Mouse (Mus musculus): ENCODE data around the gene Per3. TPM values are rescaled to one million over a fixed set of nuclear protein-coding genes. Genes with fewer than 3 reads are reported as not detected.

Gene Per3
- polyA plus RNA-seq, 1 experiment from 2014 or later: 4.3 TPM

GRCm38 (mm10) chr4:150965555-150965951 lies 78.9 kb downstream of the Per3 start:
- no peak overlapping the region for H3K4me3 ChIP-seq
- no peaks in the 10 kb centered on the region for H3K9me3 ChIP-seq
- H3K36me3 ChIP-seq: no peaks in the 10 kb centered on the region
- no peak overlapping the region for H3K27ac ChIP-seq
- DNase-seq (ENCODE audit: low spot score): no peak
- 72% methylated on average over 11 of the region's 11 CpGs for WGBS
- H3K27me3 ChIP-seq (ENCODE audit: insufficient read depth, poor library complexity, severe bottlenecking): no peaks in the 10 kb centered on the region
- peaks cover 4% of the 10 kb centered on the region; the same call in 1 of the 2 replicates for H3K4me1 ChIP-seq (replicated peaks)

GRCm38 (mm10) chr4:150964635-150965554 lies 79.6 kb downstream of the Per3 start:
- H3K9me3 ChIP-seq: no peaks in the 10 kb centered on the region
- H3K27ac ChIP-seq: no peak overlapping the region
- peaks cover 4% of the 10 kb centered on the region; the same call in 1 of the 2 replicates for H3K4me1 ChIP-seq (replicated peaks)
- H3K36me3 ChIP-seq: no peaks in the 10 kb centered on the region
- peak overlapping the region; percentile 40 for H3K4me3 ChIP-seq
- H3K27me3 ChIP-seq (ENCODE audit: insufficient read depth, poor library complexity, severe bottlenecking): no peaks in the 10 kb centered on the region
- WGBS: 18% methylated on average over 25 of the region's 25 CpGs
- DNase-seq (ENCODE audit: low spot score): peak; percentile 84

DNA sequence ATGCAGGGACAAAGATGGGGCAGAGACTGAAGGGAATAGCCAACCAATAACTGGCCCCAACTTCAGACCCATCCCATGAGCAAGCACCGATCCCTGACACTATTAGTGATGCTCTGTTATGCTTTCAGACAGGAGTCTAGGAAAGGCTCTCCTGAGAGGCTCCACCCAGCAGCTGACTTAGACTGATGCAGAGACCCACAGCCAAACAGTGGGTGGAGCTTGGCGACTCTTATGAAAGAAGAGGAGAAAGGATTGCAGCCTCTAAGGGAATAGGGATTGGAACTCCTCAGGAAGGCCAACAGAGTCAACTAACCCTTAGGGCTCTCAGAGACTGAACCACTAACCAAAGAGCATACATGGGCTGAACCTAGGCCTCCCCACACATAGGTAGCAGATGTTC lies 80.8 kb downstream of the Per3 start:
- WGBS: 72% methylated on average over 2 of the region's 2 CpGs
- Histone ChIP-seq H3K4me3 (no peak overlapping the region), H3K9me3 (no peaks in the 10 kb centered on the region), H3K36me3 (no peaks in the 10 kb centered on the region), H3K4me1 (replicated peaks) (peaks cover 4% of the 10 kb centered on the region; the same call in 1 of the 2 replicates), H3K27ac (no peak overlapping the region), H3K27me3 (ENCODE audit: insufficient read depth, poor library complexity, severe bottlenecking) (no peaks in the 10 kb centered on the region)
- no peak for DNase-seq (ENCODE audit: low spot score)

DNA sequence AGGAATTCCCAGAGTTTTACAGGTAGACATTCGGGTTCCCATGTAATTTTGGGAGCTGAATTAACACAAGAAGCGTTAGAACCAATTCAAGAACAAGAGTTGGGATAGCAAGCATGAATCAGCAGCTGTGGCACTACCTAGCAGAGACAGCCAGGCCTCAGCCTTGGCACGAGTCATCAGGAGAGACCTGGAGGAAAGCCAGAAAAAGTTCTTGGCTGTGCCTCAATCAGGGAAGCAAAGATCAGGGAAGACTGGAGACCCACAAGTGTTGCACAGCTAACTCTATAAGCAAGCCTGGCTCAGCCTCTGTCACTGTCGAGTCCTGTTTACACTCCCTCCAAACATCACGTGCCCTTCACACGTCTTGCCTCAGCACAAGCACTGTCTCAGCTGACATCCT lies 82.2 kb downstream of the Per3 start:
- DNase-seq (ENCODE audit: low spot score): no peak
- Histone ChIP-seq H3K4me1 (replicated peaks) (peaks cover 4% of the 10 kb centered on the region; the same call in 1 of the 2 replicates), H3K9me3 (no peaks in the 10 kb centered on the region), H3K27ac (no peak overlapping the region), H3K27me3 (ENCODE audit: insufficient read depth, poor library complexity, severe bottlenecking) (no peaks in the 10 kb centered on the region), H3K36me3 (no peaks in the 10 kb centered on the region), H3K4me3 (no peak overlapping the region)
- 78% methylated on average over 6 of the region's 6 CpGs for whole genome bisulfite sequencing

- WGBS: 82% methylated on average over 7 of the region's 7 CpGs
- no peak overlapping the region for H3K4me3 ChIP-seq
- H3K9me3 ChIP-seq: no peaks in the 10 kb centered on the region
- no peaks in the 10 kb centered on the region for H3K4me1 ChIP-seq (replicated peaks)
- no peak for DNase-seq (ENCODE audit: low spot score)
- H3K27ac ChIP-seq: no peak overlapping the region
- no peaks in the 10 kb centered on the region for H3K36me3 ChIP-seq
- H3K27me3 ChIP-seq (ENCODE audit: insufficient read depth, poor library complexity, severe bottlenecking): no peaks in the 10 kb centered on the region
Measured at GRCm38 (mm10) chr4:150958536-150958935, 85.9 kb downstream of the Per3 start.

GRCm38 (mm10) chr4:150957106-150957458 lies 87.4 kb downstream of the Per3 start:
- Histone ChIP-seq H3K4me3 (no peak overlapping the region), H3K27me3 (ENCODE audit: insufficient read depth, poor library complexity, severe bottlenecking) (no peaks in the 10 kb centered on the region), H3K9me3 (no peaks in the 10 kb centered on the region), H3K27ac (no peak overlapping the region), H3K4me1 (replicated peaks) (no peaks in the 10 kb centered on the region), H3K36me3 (no peaks in the 10 kb centered on the region)
- 82% methylated on average over 1 of the region's 1 CpGs for WGBS
- no peak for DNase-seq (ENCODE audit: low spot score)

DNA sequence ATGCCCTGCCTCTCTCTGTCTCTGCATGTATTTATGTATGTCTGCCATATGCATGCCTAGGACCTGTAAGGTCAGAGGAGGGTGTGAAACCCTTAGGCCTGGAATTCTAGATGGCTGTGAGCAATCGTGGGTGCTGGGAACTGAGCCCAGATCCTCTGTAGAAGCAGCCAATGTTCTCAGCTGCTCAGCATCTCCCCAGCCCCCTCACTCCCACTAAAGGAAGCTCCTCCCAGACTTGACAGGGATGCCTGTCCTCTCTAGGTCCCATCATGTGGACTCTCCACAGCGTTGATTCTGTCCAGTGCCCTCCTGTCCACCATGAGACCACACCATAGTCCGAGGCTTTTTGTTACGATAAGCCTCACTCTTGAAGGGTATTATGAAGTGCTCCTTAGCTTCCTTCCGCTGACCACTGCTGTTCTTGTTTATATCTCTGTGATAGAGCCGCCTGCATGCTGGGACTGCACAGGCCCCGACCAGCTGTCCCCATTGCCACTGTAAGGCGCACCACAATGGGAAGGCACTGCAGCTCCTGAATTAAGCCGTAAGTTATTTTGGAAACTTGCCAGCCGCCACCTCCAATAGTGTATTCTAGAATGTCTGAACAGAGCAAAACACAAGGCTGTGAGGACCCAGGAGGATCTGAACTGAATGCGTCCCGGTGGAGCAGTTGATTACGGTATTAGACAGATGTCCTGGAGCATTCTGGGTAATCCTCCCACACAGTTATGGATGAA lies 87.9 kb downstream of the Per3 start:
- H3K36me3 ChIP-seq: no peaks in the 10 kb centered on the region
- H3K9me3 ChIP-seq: no peaks in the 10 kb centered on the region
- 0 out of 2 replicates have a peak, but pooled peaks cover 2% of the 10 kb centered on the region for H3K4me1 ChIP-seq (replicated peaks)
- H3K4me3 ChIP-seq: no peak overlapping the region
- WGBS: 85% methylated on average over 13 of the region's 13 CpGs
- DNase-seq (ENCODE audit: low spot score): no peak
- H3K27me3 ChIP-seq (ENCODE audit: insufficient read depth, poor library complexity, severe bottlenecking): no peaks in the 10 kb centered on the region
- H3K27ac ChIP-seq: no peak overlapping the region

Other genes with a start within 250 kb of the Per3 start
- gene Errfi1, start 190.7 kb downstream of the Per3 start, polyA plus RNA-seq (2016; fragmentation: Nextera tagmentation; extraction: Ambion mirVana): 29.7 and 32.1 TPM in 2 replicates
- 449 and 453 TPM in 2 replicates for gene Park7, start 130.2 kb downstream of the Per3 start, polyA plus RNA-seq (2016; fragmentation: Nextera tagmentation; extraction: Ambion mirVana)
- 0.17 and 0.57 TPM in 2 replicates for gene Tnfrsf9, start 130.1 kb downstream of the Per3 start, polyA plus RNA-seq (2016; fragmentation: Nextera tagmentation; extraction: Ambion mirVana)
- gene Uts2, start 47.6 kb downstream of the Per3 start, polyA plus RNA-seq (2016; fragmentation: Nextera tagmentation; extraction: Ambion mirVana): not detected in 2 replicates
- 105 and 123 TPM in 2 replicates for gene Vamp3, start 13.3 kb upstream of the Per3 start, polyA plus RNA-seq (2016; fragmentation: Nextera tagmentation; extraction: Ambion mirVana)
- gene Gm13090, start 44.9 kb upstream of the Per3 start, polyA plus RNA-seq (2016; fragmentation: Nextera tagmentation; extraction: Ambion mirVana): not detected in 2 replicates